Mouse (Mus musculus): ENCODE measurements around the gene Plod1. TPM values are rescaled to one million over a fixed set of nuclear protein-coding genes. Genes with fewer than 3 reads are reported as not detected.

Gene Plod1
- total RNA-seq, 2 experiments from 2014 or later, result 2.1 to 2.6 TPM

GRCm38 (mm10) chr4:147938148-147939096, 1.9 kb upstream of the Plod1 start:
- ATAC-seq (replicated peaks; ENCODE audit: low FRiP score, poor library complexity, severe bottlenecking), result no peak

DNA sequence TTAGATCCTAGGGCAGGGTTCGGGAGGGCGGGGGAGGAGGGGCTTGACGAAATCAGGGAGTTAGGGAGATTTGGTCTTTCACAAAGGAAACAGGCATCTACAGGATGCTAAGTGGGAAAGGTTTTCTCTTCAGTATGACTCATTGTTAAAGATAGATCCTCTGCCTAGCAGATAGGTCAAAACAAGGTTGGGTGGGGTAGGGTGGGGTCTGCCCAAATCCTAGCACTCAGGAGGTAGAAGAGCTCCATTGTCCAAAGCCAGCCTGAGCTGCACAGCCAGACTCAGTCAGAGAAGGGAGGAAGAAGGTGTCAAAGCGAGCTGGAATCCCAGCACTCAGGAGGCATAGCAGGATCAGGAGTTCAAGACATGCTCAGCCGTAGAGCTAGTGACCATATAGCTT, 919 bp upstream of the Plod1 start:
- ATAC-seq (replicated peaks; ENCODE audit: low FRiP score, poor library complexity, severe bottlenecking), result no peak

DNA sequence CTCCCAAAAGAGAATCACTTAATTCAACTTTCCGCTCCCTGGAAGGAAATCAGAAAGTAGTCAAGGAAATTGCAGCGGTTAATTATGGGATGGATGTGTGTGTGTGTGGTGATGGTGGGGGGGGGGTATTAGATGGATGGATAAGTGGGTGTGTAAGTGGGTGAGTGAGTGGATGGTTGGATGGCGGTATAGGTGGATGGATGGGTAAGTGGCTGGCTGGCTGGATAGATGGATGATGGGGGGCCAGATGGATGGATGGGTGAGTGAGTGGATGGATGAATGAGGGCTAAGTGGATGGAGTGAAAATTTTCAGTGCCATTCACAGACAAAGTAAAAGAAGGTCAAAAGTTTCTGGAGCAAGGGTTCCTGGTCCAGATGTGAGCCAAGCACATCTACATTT, 454 bp upstream of the Plod1 start:
- ATAC-seq (replicated peaks; ENCODE audit: low FRiP score, poor library complexity, severe bottlenecking), result no peak

DNA sequence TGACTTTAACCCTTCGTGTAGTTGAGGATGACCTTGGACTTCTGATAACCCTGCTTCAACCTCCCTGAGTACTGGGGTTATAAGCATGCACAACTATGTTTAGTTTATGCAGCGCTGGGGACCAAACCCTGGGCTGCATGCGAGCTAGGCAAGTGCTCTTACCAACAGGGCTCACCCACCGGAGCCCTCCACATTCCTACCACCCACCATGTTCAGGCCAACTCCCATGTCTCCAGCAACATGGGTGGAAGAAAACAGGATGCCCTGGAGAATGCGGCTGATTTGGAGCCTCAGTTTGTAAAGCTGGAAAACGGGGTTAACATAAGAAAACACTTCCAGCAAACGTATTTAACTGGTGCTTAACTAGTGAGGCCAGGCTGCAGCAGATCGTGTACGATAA, 663 bp downstream of the Plod1 start:
- no peak for ATAC-seq (replicated peaks; ENCODE audit: low FRiP score, poor library complexity, severe bottlenecking)

DNA sequence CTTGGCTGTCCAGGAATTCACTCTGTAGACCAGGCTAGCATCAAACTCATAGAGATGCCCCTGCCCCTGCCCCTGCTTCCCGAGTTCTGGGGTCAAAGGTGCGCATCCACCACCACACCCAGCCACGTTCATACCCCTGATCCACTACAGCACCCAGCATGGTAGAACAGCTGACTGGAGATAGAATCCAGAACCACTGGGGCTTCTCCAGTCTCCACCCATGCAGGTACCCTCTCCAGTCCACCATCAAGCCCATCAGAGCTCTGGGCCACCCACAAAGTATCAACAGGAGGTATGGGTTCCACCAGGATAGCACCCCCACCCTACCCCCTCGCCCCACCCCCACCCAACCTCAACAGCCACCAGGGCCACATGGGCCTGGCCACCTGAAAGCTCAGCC, 2.0 kb downstream of the Plod1 start:
- no peak for ATAC-seq (replicated peaks; ENCODE audit: low FRiP score, poor library complexity, severe bottlenecking)

DNA sequence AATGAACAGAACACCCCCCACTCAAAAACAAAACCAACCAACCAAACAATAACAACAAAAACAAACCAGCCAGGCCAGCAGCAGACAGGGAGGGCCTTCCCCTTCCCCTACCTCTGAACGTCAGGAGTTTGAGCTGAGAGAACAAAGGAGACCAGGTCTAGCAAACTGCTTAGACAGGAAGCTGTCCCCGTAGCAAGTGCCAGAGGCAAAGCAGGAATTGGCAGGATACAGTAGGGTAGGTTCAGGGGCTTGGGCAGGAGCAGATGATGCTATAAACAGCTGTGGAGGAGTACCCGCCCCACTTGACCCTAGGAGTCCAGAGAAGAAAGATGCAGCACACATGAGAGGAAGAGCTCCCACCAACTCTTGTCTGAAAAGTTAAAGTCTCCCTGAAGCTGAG, 2.4 kb downstream of the Plod1 start:
- no peak for ATAC-seq (replicated peaks; ENCODE audit: low FRiP score, poor library complexity, severe bottlenecking)

DNA sequence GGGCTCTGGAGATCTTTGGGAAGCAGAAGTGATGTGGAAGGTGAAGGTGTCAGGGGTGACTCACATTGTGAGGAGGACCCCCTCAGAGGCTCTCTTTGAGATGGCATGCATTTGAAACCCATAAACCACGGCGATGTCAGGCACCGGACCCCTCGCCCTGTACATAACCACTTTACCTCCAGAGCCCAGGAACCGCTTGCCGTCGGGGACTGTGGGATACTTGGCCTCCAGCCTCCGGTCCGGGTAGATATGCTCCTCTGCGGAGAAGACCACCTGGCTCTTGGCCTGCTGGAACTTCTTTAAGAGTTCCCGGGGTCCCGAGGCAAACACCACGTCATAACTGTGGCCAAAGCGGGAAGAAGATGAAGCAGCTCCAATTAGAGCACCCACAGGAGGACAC, 5.6 kb downstream of the Plod1 start:
- ATAC-seq (replicated peaks; ENCODE audit: low FRiP score, poor library complexity, severe bottlenecking), result no peak

DNA sequence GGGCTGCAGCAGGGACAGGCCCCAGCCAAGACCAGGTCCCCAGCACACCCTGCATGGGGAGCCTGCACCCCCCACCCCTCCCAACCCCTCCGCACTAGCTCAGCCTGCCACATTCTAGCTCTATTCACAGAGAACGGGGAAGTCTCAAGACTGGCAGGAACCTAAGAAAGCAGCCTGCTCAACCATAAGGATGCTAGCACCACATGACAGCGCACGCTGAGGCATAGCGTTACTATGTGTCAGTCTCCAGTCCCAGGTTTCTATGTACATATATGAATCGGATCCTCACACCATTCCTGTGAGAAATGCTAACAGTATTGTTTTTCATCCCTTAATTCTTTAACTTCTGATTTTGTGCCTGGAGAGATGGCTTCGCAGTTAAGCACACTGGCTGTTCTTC, 8.0 kb downstream of the Plod1 start:
- ATAC-seq (replicated peaks; ENCODE audit: low FRiP score, poor library complexity, severe bottlenecking), result no peak

DNA sequence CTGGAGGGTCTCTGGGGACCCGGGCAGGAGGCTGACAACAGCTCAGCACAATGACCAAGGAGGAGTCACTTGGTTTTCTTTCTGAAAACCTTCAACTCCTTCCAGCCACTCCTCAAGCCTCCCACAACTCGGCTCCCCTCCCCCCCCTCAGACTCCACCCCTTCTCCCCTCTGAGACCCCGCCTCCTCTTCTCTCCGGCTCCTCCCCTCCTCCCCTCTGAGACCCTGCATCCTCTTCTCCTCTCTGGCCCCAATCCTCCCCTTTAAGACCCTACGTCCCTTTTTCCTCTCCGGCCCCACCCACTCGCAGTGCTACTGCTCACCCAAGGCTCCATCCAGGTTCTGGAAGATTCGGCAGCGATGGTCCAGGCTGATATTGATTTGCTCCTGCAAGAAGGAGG, 8.4 kb downstream of the Plod1 start:
- ATAC-seq (replicated peaks; ENCODE audit: low FRiP score, poor library complexity, severe bottlenecking), result no peak

DNA sequence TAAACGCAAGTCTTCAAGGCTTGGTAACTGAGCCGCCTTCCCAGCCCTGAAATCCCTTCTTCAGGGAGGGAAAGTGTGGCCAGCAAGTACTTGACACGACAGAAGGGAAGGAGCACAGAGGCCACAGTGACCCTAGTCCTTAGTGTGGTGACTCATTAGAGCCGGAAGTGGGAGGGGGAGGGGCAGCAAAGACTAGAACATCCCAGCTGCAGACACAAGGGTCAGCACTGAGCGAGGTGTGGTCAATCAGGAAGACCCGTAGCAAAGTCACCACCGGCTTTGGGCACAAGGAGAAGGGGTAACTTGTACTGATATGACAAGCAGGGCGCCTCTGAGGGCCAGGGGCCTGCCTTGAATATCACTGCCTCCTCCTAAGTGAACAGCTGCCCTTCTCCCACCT, 8.9 kb downstream of the Plod1 start:
- no peak for ATAC-seq (replicated peaks; ENCODE audit: low FRiP score, poor library complexity, severe bottlenecking)

- ATAC-seq (replicated peaks; ENCODE audit: low FRiP score, poor library complexity, severe bottlenecking), result no peak
Observed at GRCm38 (mm10) chr4:147922341-147922740, 14.2 kb downstream of the Plod1 start.

DNA sequence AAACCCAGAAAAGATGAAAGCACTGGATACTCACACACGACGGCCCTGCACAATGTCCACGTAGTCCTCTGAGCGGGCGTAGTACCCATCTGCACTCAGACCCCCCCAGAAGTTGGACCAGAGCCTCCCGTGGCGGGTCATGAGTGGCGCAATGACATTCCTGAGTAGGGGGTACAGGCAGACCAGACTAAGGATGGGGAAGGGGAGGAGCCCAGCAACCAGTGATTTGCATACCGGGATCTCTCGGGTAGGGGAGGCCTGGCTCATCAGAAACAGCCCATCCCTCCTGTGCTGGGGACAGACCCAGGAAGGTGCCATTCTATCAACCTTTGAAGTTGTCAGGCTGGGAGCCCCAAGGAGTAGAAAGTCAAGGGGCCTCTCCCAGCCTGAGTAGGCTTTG, 15.6 kb downstream of the Plod1 start:
- no peak for ATAC-seq (replicated peaks; ENCODE audit: low FRiP score, poor library complexity, severe bottlenecking)

DNA sequence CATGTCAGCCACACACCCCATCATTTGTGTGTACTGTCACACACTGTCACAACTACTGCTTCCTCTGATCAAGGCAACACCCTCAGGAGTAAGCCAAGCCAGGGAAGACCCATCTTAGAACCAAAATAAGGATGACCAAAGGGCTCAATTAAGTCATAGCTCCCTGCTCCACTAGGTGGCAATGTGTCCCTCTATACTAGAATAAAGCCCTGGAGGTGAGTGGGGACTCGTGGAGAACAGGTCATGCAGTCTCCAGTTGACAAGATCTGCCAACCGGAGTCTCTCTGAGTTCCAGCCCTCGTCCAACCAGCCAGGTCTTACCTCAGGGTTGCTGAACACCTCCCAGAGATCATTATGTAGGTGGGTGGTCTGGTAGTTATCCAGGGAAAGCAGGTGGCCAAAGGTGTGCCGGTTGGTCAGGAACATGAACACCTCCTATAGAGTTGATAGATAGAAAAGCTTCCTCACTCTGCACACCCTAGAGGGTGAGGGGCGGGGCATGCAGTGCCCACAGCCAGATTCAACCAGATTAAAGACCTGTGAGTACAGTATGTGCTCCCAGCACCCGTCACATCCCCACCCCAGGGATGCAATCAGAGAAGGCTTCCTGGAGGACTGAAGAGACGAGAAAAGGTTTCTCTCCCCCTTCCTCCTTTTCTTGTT, 18.0 kb downstream of the Plod1 start:
- peak; percentile 53; the same call in 1 of the 2 replicates for ATAC-seq (replicated peaks; ENCODE audit: low FRiP score, poor library complexity, severe bottlenecking)

DNA sequence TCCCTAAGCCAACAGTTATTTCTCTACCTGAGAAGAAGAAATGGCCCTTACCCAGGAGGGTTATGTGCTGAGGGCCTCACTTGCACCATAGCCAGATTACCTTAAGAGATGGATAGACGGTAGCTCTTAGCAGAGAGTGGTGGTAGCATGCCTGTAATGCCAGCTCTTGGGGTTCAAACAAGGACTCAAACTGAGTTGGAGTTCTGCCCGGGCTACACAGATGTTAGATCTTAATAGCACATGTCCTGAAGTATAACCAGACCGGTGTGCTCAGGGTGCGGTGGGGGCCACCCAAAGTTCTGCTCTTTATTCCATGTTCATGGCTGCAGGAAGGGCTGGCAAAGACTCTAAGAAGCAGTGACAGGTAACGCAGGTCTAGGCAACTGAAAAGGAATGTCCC, 27.1 kb downstream of the Plod1 start:
- no peak for ATAC-seq (replicated peaks; ENCODE audit: low FRiP score, poor library complexity, severe bottlenecking)

DNA sequence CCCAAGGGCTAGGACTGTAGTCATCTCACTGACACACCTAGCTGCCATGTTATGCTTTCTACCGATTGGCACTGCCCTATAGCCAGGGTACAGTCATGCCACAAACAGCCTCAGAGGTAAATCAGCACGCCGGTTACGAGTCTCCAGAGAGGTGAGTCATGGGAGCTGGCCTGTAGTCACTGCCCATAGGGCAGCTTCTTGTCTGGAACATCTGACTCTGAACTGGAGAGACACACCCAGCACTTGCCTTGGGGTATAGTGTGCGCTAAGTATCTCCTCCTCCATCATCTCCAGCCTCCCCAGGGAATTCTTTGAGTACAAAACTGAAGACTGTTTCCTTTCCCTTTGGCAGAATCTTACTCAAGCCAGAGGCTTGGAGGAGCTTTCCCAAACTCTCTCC, 30.3 kb downstream of the Plod1 start:
- no peak for ATAC-seq (replicated peaks; ENCODE audit: low FRiP score, poor library complexity, severe bottlenecking)

DNA sequence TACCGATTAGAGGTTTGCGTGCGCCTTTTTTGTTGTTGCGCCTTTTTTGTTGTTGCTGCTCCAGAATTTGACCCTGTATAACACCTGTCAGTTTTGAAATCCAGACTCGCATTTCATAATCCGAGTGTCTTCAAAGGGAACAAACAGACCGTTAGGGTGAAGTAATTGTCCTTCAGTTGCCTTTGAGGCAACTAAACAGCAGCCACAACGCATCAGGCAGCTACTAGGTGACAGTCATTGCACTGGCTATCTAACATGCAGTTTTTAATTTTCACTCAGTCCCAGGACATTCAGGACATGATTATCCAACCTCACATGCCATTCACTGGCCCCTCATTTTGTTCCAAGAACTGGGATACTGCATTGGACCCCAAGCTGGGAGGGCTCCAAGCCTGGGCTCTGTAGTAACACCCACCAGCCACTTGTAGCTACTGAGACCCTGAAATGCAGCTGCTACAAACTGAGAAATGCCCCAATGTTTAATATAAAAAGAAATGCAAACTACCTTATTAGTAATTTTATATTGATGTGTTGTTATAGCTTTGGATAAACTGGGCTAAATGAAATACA, 31.4 kb downstream of the Plod1 start:
- ATAC-seq (replicated peaks; ENCODE audit: low FRiP score, poor library complexity, severe bottlenecking), result no peak

GRCm38 (mm10) chr4:147904313-147905089, 32.1 kb downstream of the Plod1 start, which contains the start of gene Mfn2:
Gene Mfn2, minus strand, starts transcription at chr4:147904704.
- ATAC-seq (replicated peaks; ENCODE audit: low FRiP score, poor library complexity, severe bottlenecking), result peak; percentile 95

GRCm38 (mm10) chr4:147903601-147904000, 33.0 kb downstream of the Plod1 start:
- ATAC-seq (replicated peaks; ENCODE audit: low FRiP score, poor library complexity, severe bottlenecking), result no peak

- ATAC-seq (replicated peaks; ENCODE audit: low FRiP score, poor library complexity, severe bottlenecking), result no peak
Observed at GRCm38 (mm10) chr4:147902906-147903500, 33.6 kb downstream of the Plod1 start.

DNA sequence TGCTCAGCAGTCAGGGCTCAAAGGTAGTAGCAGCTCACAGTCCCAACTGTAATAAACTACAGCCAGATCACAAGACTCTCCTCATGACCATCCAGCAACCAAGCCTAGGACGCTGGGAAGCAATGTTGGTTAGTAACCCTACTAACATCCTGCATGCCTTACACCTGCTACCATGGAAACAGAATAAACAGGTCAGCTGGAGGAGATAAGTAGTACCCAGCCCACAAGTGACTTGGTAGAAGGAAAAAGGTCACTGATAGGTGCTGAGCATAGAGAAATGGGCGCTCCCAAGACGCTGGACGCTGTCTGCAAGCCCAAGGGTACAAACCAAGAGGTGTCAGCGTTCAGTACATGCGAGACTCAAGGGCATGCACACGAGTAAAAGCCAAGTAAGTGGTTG, 36.1 kb downstream of the Plod1 start:
- no peak for ATAC-seq (replicated peaks; ENCODE audit: low FRiP score, poor library complexity, severe bottlenecking)

Measured in erythroblast, adult 5-6 weeks (primary cell).